Mouse (Mus musculus) myocyte (in vitro differentiated cells): ENCODE data around the gene Nr2e1.

Experiments
- E2F4 ChIP-seq: IDR thresholded peaks from one replicate; pipeline ENCODE4 v1.6.1; 2011; ENCODE audit warnings: mild to moderate bottlenecking, control low read depth, moderate library complexity; ENCODE audit not compliant: insufficient read depth
- MAX ChIP-seq: IDR thresholded peaks from one replicate; pipeline ENCODE4 v1.6.1; 2011; ENCODE audit warnings: low read depth, mild to moderate bottlenecking, control low read depth
- MYOD1 ChIP-seq, 3 experiments: IDR thresholded peaks; one replicate each; pipeline ENCODE4 v1.6.1; 2011; ENCODE audit warnings: control low read depth in 2 of 3, low read depth in 2 of 3, mild to moderate bottlenecking in 2 of 3, moderate library complexity in 1 of 3; ENCODE audit not compliant: insufficient read length in 2 of 3, control insufficient read depth in 1 of 3
- MYOG ChIP-seq, 3 experiments: IDR thresholded peaks; one replicate each; pipeline ENCODE4 v1.6.1; 2011; ENCODE audit warnings: control low read depth in 2 of 3, low read depth in 2 of 3, mild to moderate bottlenecking in 2 of 3; ENCODE audit not compliant: insufficient read length in 2 of 3, control insufficient read depth in 1 of 3, insufficient read depth in 1 of 3
- POLR2A ChIP-seq: IDR thresholded peaks from one replicate; pipeline ENCODE4 v1.6.1; 2011; ENCODE audit warnings: low read depth, mild to moderate bottlenecking, control low read depth, moderate library complexity; ENCODE audit not compliant: insufficient read length
- POLR2AphosphoS2 ChIP-seq: IDR thresholded peaks from one replicate; pipeline ENCODE4 v1.6.1; 2011; ENCODE audit warnings: low read depth, control low read depth; ENCODE audit not compliant: insufficient read length
- REST ChIP-seq: IDR thresholded peaks from one replicate; pipeline ENCODE4 v1.6.1; 2011; ENCODE audit warnings: mild to moderate bottlenecking, control low read depth, moderate library complexity; ENCODE audit not compliant: insufficient read depth, insufficient read length
- SRF ChIP-seq: IDR thresholded peaks from one replicate; pipeline ENCODE4 v1.6.1; 2011; ENCODE audit warnings: low read depth; ENCODE audit not compliant: control insufficient read depth, insufficient read length
- TCF12 ChIP-seq: IDR thresholded peaks from one replicate; pipeline ENCODE4 v1.6.1; 2011; ENCODE audit warnings: mild to moderate bottlenecking, control low read depth; ENCODE audit not compliant: poor library complexity, insufficient read depth, severe bottlenecking
- TCF3 ChIP-seq: IDR thresholded peaks from one replicate; pipeline ENCODE4 v1.6.1; 2011; ENCODE audit warnings: low read depth, control low read depth; ENCODE audit not compliant: insufficient read length
- USF1 ChIP-seq: IDR thresholded peaks from one replicate; pipeline ENCODE4 v1.6.1; 2011; ENCODE audit warnings: low read depth, mild to moderate bottlenecking, control low read depth, moderate library complexity

GRCm38 (mm10) chr10:42618291-42618690, 34.9 kb upstream of the Nr2e1 start:
- TF ChIP-seq MAX (no peak), POLR2AphosphoS2 (no peak), POLR2A (no peak), TCF12 (no peak), E2F4 (no peak), USF1 (no peak), MYOD1 (IDR thresholded peaks at IDR 0.05; ENCODE audit: control insufficient read depth in 1 of 3, insufficient read length in 2 of 3, low read depth in 2 of 3) (no peak), SRF (no peak), TCF3 (no peak), MYOG (IDR thresholded peaks at IDR 0.05; ENCODE audit: control insufficient read depth in 1 of 3, insufficient read depth in 1 of 3, insufficient read length in 2 of 3, low read depth in 2 of 3) (no peak), REST (no peak)
